Comparison of ENCODE assay signal across 15 mouse cellular contexts in the genomic region with DNA sequence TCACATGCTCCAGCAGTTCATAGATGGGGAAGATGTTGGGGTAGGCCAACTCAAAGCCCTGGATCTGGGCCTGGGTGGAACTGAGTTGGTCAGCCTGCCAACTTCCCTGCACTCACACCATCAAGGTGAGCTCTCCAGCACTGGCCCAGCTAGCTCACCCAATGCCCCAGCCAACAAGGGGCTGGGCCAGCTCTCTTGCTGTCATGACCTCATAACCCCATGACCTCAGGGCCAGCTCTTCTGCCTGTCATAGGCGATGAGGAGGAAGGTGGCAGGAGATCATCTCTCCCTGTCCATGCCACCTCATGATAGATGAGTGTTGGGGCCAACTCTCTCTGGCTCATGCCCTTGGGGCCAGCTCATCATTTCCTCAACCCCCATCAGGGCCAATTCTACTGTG.
DNase-seq lines count a peak whose midpoint lies in the region; TF ChIP-seq lines count a peak whose summit lies in the region.
"Had no signal": no experiment of that assay in that cellular context is flagged by ENCODE, and none has a peak within 500 bp of the region (broad histone marks: within the 10 kb centered on the region; RNA-seq: fewer than 3 reads in every experiment).

No protein-coding gene starts in this region.

- no peaks in the 10 kb centered on the region for H3K27me3 ChIP-seq in liver, adult 2 months (ENCODE audit: control insufficient read depth, insufficient read depth, low read length)
- H3K27me3 ChIP-seq: forebrain, embryonic 15.5 days; heart, embryonic 12.5 days; hindbrain, embryonic 12.5 days had no signal

- H3K79me2 ChIP-seq in liver, adult 2 months (ENCODE audit: control insufficient read depth, insufficient read depth, low read length): peaks cover 5% of the 10 kb centered on the region; the same call in 1 of the 2 replicates

- H3K36me3 ChIP-seq in liver, adult 2 months (ENCODE audit: control insufficient read depth, insufficient read depth, low read length): no peaks in the 10 kb centered on the region
- H3K36me3 ChIP-seq: forebrain, embryonic 15.5 days; heart, embryonic 12.5 days; hindbrain, embryonic 12.5 days had no signal

- WGBS in liver, adult 2 months: 18% methylated on average over 1 of the region's 1 CpGs

- no peaks in the 10 kb centered on the region for H3K4me1 ChIP-seq in liver, adult 2 months (ENCODE audit: control insufficient read depth, insufficient read depth, low read length)
- H3K4me1 ChIP-seq: forebrain, embryonic 15.5 days; heart, embryonic 12.5 days; hindbrain, embryonic 12.5 days had no signal

- TF ChIP-seq CTCF in liver, adult 2 months (IDR thresholded peaks at IDR 0.05; ENCODE audit: low read depth, low read length): no peak

- H3K27ac ChIP-seq in liver, adult 2 months (replicated peaks; ENCODE audit: insufficient read depth, low read depth, low read length): no peak overlapping the region
- H3K27ac ChIP-seq: forebrain, embryonic 15.5 days; hindbrain, embryonic 12.5 days had no signal

- peak; percentile 18 for DNase-seq in adrenal gland, adult 2 months
- DNase-seq in adrenal gland, adult 18-20 months (ENCODE audit: low spot score in 2 of 2): no peak
- DNase-seq in liver, adult 2 months (ENCODE audit: extremely low read depth, low read depth, low spot score): peak; percentile 78
- DNase-seq in liver: no peak
- DNase-seq in testis, postnatal 10 days (ENCODE audit: low spot score): peak; percentile 30
- DNase-seq in testis, postnatal 14 days (ENCODE audit: low spot score): no peak
- DNase-seq in kidney, adult 18-20 months: no peak
- DNase-seq: adrenal gland, postnatal 14 days; B cell, adult 2 months; cerebellum, adult 11-12 months; cerebellum, adult 9-10 months; cerebellum, postnatal 25 days had no signal

- H3K9ac ChIP-seq in liver, adult 2 months (ENCODE audit: low read depth, low read length): no peak overlapping the region
- H3K9ac ChIP-seq: forebrain, embryonic 15.5 days; heart, embryonic 12.5 days; hindbrain, embryonic 12.5 days had no signal

- TF ChIP-seq POLR2A in liver, adult 2 months (IDR thresholded peaks at IDR 0.05; ENCODE audit: extremely low read depth, insufficient read depth, low read length): no peak

- no peak overlapping the region for H3K4me3 ChIP-seq in liver, adult 2 months (ENCODE audit: insufficient read depth, low read depth, low read length)
- H3K4me3 ChIP-seq: forebrain, embryonic 15.5 days; heart, embryonic 12.5 days; hindbrain, embryonic 12.5 days had no signal

Comparison
In these comparisons a context has a peak if more than half of its experiments do, and no peak if none do; other contexts are left out.
1. DNase-seq: peak in adrenal gland, adult 2 months (single experiment), liver, adult 2 months (single experiment) and testis, postnatal 10 days (single experiment); none in adrenal gland, adult 18-20 months (0 of 2), liver (single experiment), testis, postnatal 14 days (single experiment) and kidney, adult 18-20 months (single experiment).